7 mouse cellular contexts compared by ENCODE assay signal in the genomic region with DNA sequence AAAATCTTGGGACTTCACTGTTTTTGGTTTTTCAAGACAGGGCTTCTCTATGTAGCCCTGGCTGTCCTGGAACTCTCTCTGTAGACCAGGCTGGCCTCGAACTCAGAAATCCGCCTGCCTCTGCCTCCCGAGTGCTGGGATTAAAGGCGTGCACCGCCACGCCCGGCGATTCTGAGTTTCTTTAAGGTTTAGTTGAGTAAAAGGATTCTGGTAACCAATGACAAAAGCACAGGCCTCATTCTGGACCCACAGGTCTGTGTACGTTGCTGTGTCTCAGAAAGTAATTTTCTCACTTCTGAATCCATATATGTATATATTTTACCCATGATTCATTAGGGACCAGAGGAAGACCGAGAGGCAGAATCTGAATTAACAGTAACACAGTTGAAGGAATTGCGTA. TPM values are rescaled to one million over a fixed set of nuclear protein-coding genes. Genes with fewer than 3 reads are reported as not detected.
DNase-seq lines count a peak whose midpoint lies in the region; ATAC-seq and TF ChIP-seq lines count a peak whose summit lies in the region.
"Not testable (repeated sequence)": the region's sequence is repeated elsewhere in the genome, so short reads cannot be mapped to it uniquely, and the experiment has no call there.

TSS of gene Supt7l (minus strand) at position 101 of the 400 bp plus-strand sequence.

- TF ChIP-seq CTCF in lung, embryonic 14.5 days (IDR thresholded peaks at IDR 0.05; ENCODE audit: low read depth), result not testable (repeated sequence)

- peaks cover 39% of the 10 kb centered on the region for H3K36me3 ChIP-seq in forebrain, embryonic 12.5 days (replicated peaks)
- peaks cover 48% of the 10 kb centered on the region for H3K36me3 ChIP-seq in heart, embryonic 13.5 days
- peaks cover 30% of the 10 kb centered on the region for H3K36me3 ChIP-seq in lung, embryonic 14.5 days (ENCODE audit: insufficient read depth)
- peaks cover 38% of the 10 kb centered on the region for H3K36me3 ChIP-seq in neural tube, embryonic 12.5 days

- H3K27ac ChIP-seq in forebrain, embryonic 12.5 days, result peak within 1 kb of the TSS; percentile 87
- peak within 1 kb of the TSS; percentile 84 for H3K27ac ChIP-seq in heart, embryonic 13.5 days (replicated peaks)
- peak within 1 kb of the TSS; percentile 90 for H3K27ac ChIP-seq in lung, embryonic 14.5 days (ENCODE audit: low read depth)
- H3K27ac ChIP-seq in neural tube, embryonic 12.5 days, result peak within 1 kb of the TSS; percentile 39; the same call in 1 of the 2 replicates

- peaks cover 25% of the 10 kb centered on the region for H3K4me1 ChIP-seq in forebrain, embryonic 12.5 days
- peaks cover 23% of the 10 kb centered on the region for H3K4me1 ChIP-seq in heart, embryonic 13.5 days
- H3K4me1 ChIP-seq in lung, embryonic 14.5 days (ENCODE audit: insufficient read depth), result not testable (repeated sequence)
- peaks cover 26% of the 10 kb centered on the region for H3K4me1 ChIP-seq in neural tube, embryonic 12.5 days

- H3K9ac ChIP-seq in forebrain, embryonic 12.5 days, result peak within 1 kb of the TSS; percentile 83
- H3K9ac ChIP-seq in heart, embryonic 13.5 days, result peak within 1 kb of the TSS; percentile 94
- H3K9ac ChIP-seq in lung, embryonic 14.5 days, result peak within 1 kb of the TSS; percentile 88
- H3K9ac ChIP-seq in neural tube, embryonic 12.5 days, result peak within 1 kb of the TSS; percentile 93

- H3K4me2 ChIP-seq in forebrain, embryonic 12.5 days, result peak within 1 kb of the TSS; percentile 75
- H3K4me2 ChIP-seq in heart, embryonic 13.5 days, result peak within 1 kb of the TSS; percentile 100
- peak within 1 kb of the TSS; percentile 98 for H3K4me2 ChIP-seq in lung, embryonic 14.5 days
- peak within 1 kb of the TSS; percentile 98 for H3K4me2 ChIP-seq in neural tube, embryonic 12.5 days (replicated peaks)

- 85% methylated on average over 11 of the region's 11 CpGs for WGBS in forebrain, embryonic 12.5 days
- WGBS in heart, embryonic 13.5 days, result 73% methylated on average over 11 of the region's 11 CpGs
- 67% methylated on average over 11 of the region's 11 CpGs for WGBS in lung, embryonic 14.5 days
- WGBS in neural tube, embryonic 12.5 days, result 81% methylated on average over 11 of the region's 11 CpGs

- H3K4me3 ChIP-seq in forebrain, embryonic 12.5 days (replicated peaks), result peak within 1 kb of the TSS; percentile 98
- H3K4me3 ChIP-seq in heart, embryonic 13.5 days, result peak within 1 kb of the TSS; percentile 94
- H3K4me3 ChIP-seq in lung, embryonic 14.5 days (ENCODE audit: low read depth, low read length), result peak within 1 kb of the TSS; percentile 80
- peak within 1 kb of the TSS; percentile 94 for H3K4me3 ChIP-seq in neural tube, embryonic 12.5 days

- not testable (repeated sequence) for H3K27me3 ChIP-seq in forebrain, embryonic 12.5 days; heart, embryonic 13.5 days (replicated peaks); lung, embryonic 14.5 days (ENCODE audit: insufficient read depth, low read length); neural tube, embryonic 12.5 days (replicated peaks)

- not testable (repeated sequence) for H3K9me3 ChIP-seq in forebrain, embryonic 12.5 days; heart, embryonic 13.5 days; lung, embryonic 14.5 days (ENCODE audit: low read depth, low read length); neural tube, embryonic 12.5 days

- not testable (repeated sequence) for DNase-seq in adrenal gland, postnatal 36 days; left cerebral cortex, postnatal 10 days (ENCODE audit: extremely low spot score in 1 of 2, low spot score in 2 of 2); lung, embryonic 14.5 days

- intact Hi-C loops in left cerebral cortex, postnatal 10 days (cut with DNase I), result not testable (repeated sequence)

- ATAC-seq in forebrain, embryonic 12.5 days (ENCODE audit: low FRiP score); heart, embryonic 13.5 days (ENCODE audit: extremely low read depth, insufficient number of reproducible peaks, low FRiP score, low TSS enrichment); inflammation-experienced regulatory T-cells, adult 6 months; lung, embryonic 14.5 days (ENCODE audit: insufficient read depth); neural tube, embryonic 12.5 days (ENCODE audit: low FRiP score, low read depth): not testable (repeated sequence)

RNA-seq across cellular contexts. Expression of gene Supt7l, which starts in this region (rescaled TPM):
- 10 to 100 TPM; 19.1 to 19.8 TPM for total RNA-seq in adrenal gland, postnatal 36 days (2021)
- polyA plus RNA-seq in forebrain, embryonic 12.5 days (2016; fragmentation: Nextera tagmentation; extraction: Ambion mirVana), result 29.8 and 30.1 TPM in 2 replicates
- 17.9 and 18.0 TPM in 2 replicates for polyA plus RNA-seq in heart, embryonic 13.5 days (2015; fragmentation: Nextera tagmentation; extraction: Ambion mirVana)
- 10 to 100 TPM; 17.1 to 23.1 (median 18.4) TPM for polyA plus RNA-seq in inflammation-experienced regulatory T-cells, adult 6 months (2017; shearing (Covaris generic))
- total RNA-seq in left cerebral cortex, postnatal 10 days (2021), result 10 to 100 TPM; 14.9 to 17.8 TPM
- polyA plus RNA-seq in lung, embryonic 14.5 days (2014; fragmentation: Nextera tagmentation; extraction: Ambion mirVana), result 19.1 and 20.5 TPM in 2 replicates
- polyA plus RNA-seq in neural tube, embryonic 12.5 days (2016; fragmentation: Nextera tagmentation; extraction: Ambion mirVana), result 29.5 and 30.8 TPM in 2 replicates

Comparison
In these comparisons a context has a peak if more than half of its experiments do, and no peak if none do; other contexts are left out.
1. H3K27ac ChIP-seq: peak in every context shown above with its lines; median percentile 90 in lung, embryonic 14.5 days; 87 in forebrain, embryonic 12.5 days; 84 in heart, embryonic 13.5 days; 39 in neural tube, embryonic 12.5 days.